Mouse (Mus musculus): Measurements from ENCODE around the gene Snrpc.
A peak's percentile ranks its signal among the peaks of the same experiment; 100 is the strongest.

Gene Snrpc

GRCm38 (mm10) chr17:27859131-27859530, 21.2 kb downstream of the Snrpc start:
- no peak for DNase-seq (ENCODE audit: low read depth)

- DNase-seq (ENCODE audit: low read depth) = peak; percentile 34
Observed at GRCm38 (mm10) chr17:27865461-27865860, 27.5 kb downstream of the Snrpc start.

- DNase-seq (ENCODE audit: low read depth) = no peak
Observed at GRCm38 (mm10) chr17:27866737-27867136, 28.8 kb downstream of the Snrpc start.

- no peak for DNase-seq (ENCODE audit: low read depth)
Observed at GRCm38 (mm10) chr17:27871851-27872250, 33.9 kb downstream of the Snrpc start.

- no peak for DNase-seq (ENCODE audit: low read depth)
Observed at GRCm38 (mm10) chr17:27873583-27873982, 35.6 kb downstream of the Snrpc start.

GRCm38 (mm10) chr17:27874510-27874909, 36.6 kb downstream of the Snrpc start:
- DNase-seq (ENCODE audit: low read depth) = no peak

GRCm38 (mm10) chr17:27881518-27881917, 43.6 kb downstream of the Snrpc start:
- no peak for DNase-seq (ENCODE audit: low read depth)

GRCm38 (mm10) chr17:27883129-27883528, 45.2 kb downstream of the Snrpc start:
- no peak for DNase-seq (ENCODE audit: low read depth)

GRCm38 (mm10) chr17:27883994-27884393, 46.0 kb downstream of the Snrpc start:
- DNase-seq (ENCODE audit: low read depth) = no peak

- DNase-seq (ENCODE audit: low read depth) = no peak
Observed at GRCm38 (mm10) chr17:27886499-27887210, 48.7 kb downstream of the Snrpc start.
